Mouse (Mus musculus) liver, postnatal 0 days (tissue): ENCODE results near the gene Tmem52. TPM values are rescaled to one million over a fixed set of nuclear protein-coding genes. Genes with fewer than 3 reads are reported as not detected.

Experiments
- ATAC-seq: fragments of 200-750 bp; cut with Nextera tagmentation; 2 replicates; pipeline ENCODE4 v1.8.0; 2017; ENCODE audit warnings: mild to moderate bottlenecking, moderate library complexity
- DNase-seq: peaks from one replicate; pipeline ENCODE4 v3.0.0-alpha.2; 2016
- H3K27ac ChIP-seq: fragments of 300-500 bp; sonication (generic); 2 replicates; pipeline ENCODE4 v1.5.1; 2014; ENCODE audit warnings: antibody characterized with exemption, moderate library complexity, mild to moderate bottlenecking, low read depth
- H3K27me3 ChIP-seq: fragments of 300-500 bp; sonication (generic); 2 replicates; pipeline ENCODE4 v1.6.1; 2014; ENCODE audit warnings: low read length, control low read depth, mixed read lengths; ENCODE audit not compliant: insufficient read depth
- H3K36me3 ChIP-seq: fragments of 300-500 bp; sonication (generic); replicated peaks from 2 replicates; pipeline ENCODE4 v1.6.1; 2014; ENCODE audit warnings: mild to moderate bottlenecking, control low read depth, low read length, moderate library complexity, mixed read lengths; ENCODE audit not compliant: insufficient read depth
- H3K4me1 ChIP-seq: fragments of 300-500 bp; sonication (generic); 2 replicates; pipeline ENCODE4 v1.6.1; 2014; ENCODE audit warnings: antibody characterized with exemption, mild to moderate bottlenecking, control low read depth; ENCODE audit not compliant: insufficient read depth
- H3K4me2 ChIP-seq: fragments of 300-500 bp; sonication (generic); 2 replicates; pipeline ENCODE4 v1.6.1; 2014; ENCODE audit warnings: low read depth, mild to moderate bottlenecking, low read length, moderate library complexity, mixed read lengths
- H3K4me3 ChIP-seq: fragments of 300-500 bp; sonication (generic); 2 replicates; pipeline ENCODE4 v1.5.1; 2014; ENCODE audit warnings: low read depth, low read length
- H3K9ac ChIP-seq: fragments of 300-500 bp; sonication (generic); replicated peaks from 2 replicates; pipeline ENCODE4 v1.6.1; 2014; ENCODE audit warnings: mild to moderate bottlenecking, moderate library complexity
- H3K9me3 ChIP-seq: fragments of 300-500 bp; sonication (generic); 2 replicates; pipeline ENCODE4 v1.6.1; 2016; ENCODE audit warnings: mild to moderate bottlenecking, control low read depth, low read length, mixed read lengths
- CTCF ChIP-seq: sonication (generic); IDR thresholded peaks from 2 replicates; pipeline ENCODE4 v1.5.1; 2016; ENCODE audit warnings: antibody characterized with exemption, low read depth
- EP300 ChIP-seq: IDR thresholded peaks from 2 replicates; pipeline ENCODE4 v1.6.1; 2016; ENCODE audit warnings: antibody characterized with exemption, low read depth, mild to moderate bottlenecking
- WGBS: fragments of 180-500 bp; shearing (Covaris S2); extraction: QIAGEN DNeasy Blood & Tissue Kit; methylation state at CpG from one replicate; pipeline ENCODE4 v1.1.7; 2014; ENCODE audit not compliant: insufficient replicate concordance; 5-methylcytosine and 5-hydroxymethylcytosine counted together
- polyA plus RNA-seq: library from polyadenylated mRNA; unstranded; fragments of >200 nt; fragmentation: Nextera tagmentation; extraction: Ambion mirVana; gene quantifications from 2 replicates; pipeline ENCODE4 v1.2.1, GENCODE M21; 2015

Gene Tmem52
- polyA plus RNA-seq, 1 experiment from 2014 or later: 0.15 TPM

- Histone ChIP-seq H3K4me2 (peak overlapping the region; percentile 95), H3K27me3 (no peaks in the 10 kb centered on the region), H3K4me3 (peak overlapping the region; percentile 96), H3K4me1 (peaks cover 47% of the 10 kb centered on the region), H3K27ac (peak overlapping the region; percentile 88), H3K9ac (peak overlapping the region; percentile 97), H3K36me3 (no peaks in the 10 kb centered on the region), H3K9me3 (no peaks in the 10 kb centered on the region)
- WGBS: under 1% methylated on average over 43 of the region's 51 CpGs
- TF ChIP-seq CTCF (no peak), EP300 (no peak)
- DNase-seq (peak; percentile 66), ATAC-seq (peak; percentile 8; the same call in 1 of the 2 replicates)
Observed at GRCm38 (mm10) chr4:155492131-155492633, 23.3 kb downstream of the Tmem52 start.

- DNase-seq: no peak
- H3K9me3 ChIP-seq: no peaks in the 10 kb centered on the region
- ATAC-seq: no peak
- no peak overlapping the region for H3K4me2 ChIP-seq
- peaks cover 21% of the 10 kb centered on the region for H3K4me1 ChIP-seq
- H3K9ac ChIP-seq: no peak overlapping the region
- H3K4me3 ChIP-seq: no peak overlapping the region
- 50% methylated on average over 4 of the region's 4 CpGs for WGBS
- no peaks in the 10 kb centered on the region for H3K27me3 ChIP-seq
- no peak overlapping the region for H3K27ac ChIP-seq
- TF ChIP-seq CTCF (no peak), EP300 (no peak)
- H3K36me3 ChIP-seq: no peaks in the 10 kb centered on the region
Observed at GRCm38 (mm10) chr4:155494891-155495290, 26.0 kb downstream of the Tmem52 start.

- DNase-seq (no peak), ATAC-seq (no peak)
- Histone ChIP-seq H3K4me1 (peaks cover 9% of the 10 kb centered on the region; the same call in 1 of the 2 replicates), H3K27ac (no peak overlapping the region), H3K9ac (no peak overlapping the region), H3K36me3 (no peaks in the 10 kb centered on the region), H3K4me3 (no peak overlapping the region), H3K9me3 (no peaks in the 10 kb centered on the region), H3K27me3 (no peaks in the 10 kb centered on the region), H3K4me2 (no peak overlapping the region)
- 68% methylated on average over 3 of the region's 3 CpGs for WGBS
- no peak for TF ChIP-seq EP300
- TF ChIP-seq CTCF: no peak
Observed at GRCm38 (mm10) chr4:155497963-155498362, 29.0 kb downstream of the Tmem52 start.

GRCm38 (mm10) chr4:155501126-155501525, 32.2 kb downstream of the Tmem52 start:
- H3K4me1 ChIP-seq: peaks cover 19% of the 10 kb centered on the region
- H3K9ac ChIP-seq: no peak overlapping the region
- 70% methylated on average over 2 of the region's 2 CpGs for WGBS
- DNase-seq (no peak), ATAC-seq (no peak)
- no peak overlapping the region for H3K4me3 ChIP-seq
- H3K27me3 ChIP-seq: no peaks in the 10 kb centered on the region
- H3K27ac ChIP-seq: no peak overlapping the region
- no peak overlapping the region for H3K4me2 ChIP-seq
- TF ChIP-seq EP300: no peak
- H3K9me3 ChIP-seq: no peaks in the 10 kb centered on the region
- no peaks in the 10 kb centered on the region for H3K36me3 ChIP-seq

GRCm38 (mm10) chr4:155505067-155505466, 36.2 kb downstream of the Tmem52 start:
- no peaks in the 10 kb centered on the region for H3K27me3 ChIP-seq
- no peak for TF ChIP-seq CTCF
- TF ChIP-seq EP300: no peak
- H3K9ac ChIP-seq: no peak overlapping the region
- H3K4me1 ChIP-seq: peaks cover 24% of the 10 kb centered on the region
- H3K4me3 ChIP-seq: no peak overlapping the region
- DNase-seq (no peak), ATAC-seq (no peak)
- 29% methylated on average over 8 of the region's 8 CpGs for WGBS
- H3K27ac ChIP-seq: peak overlapping the region; percentile 6; the same call in 1 of the 2 replicates
- no peaks in the 10 kb centered on the region for H3K36me3 ChIP-seq
- H3K9me3 ChIP-seq: no peaks in the 10 kb centered on the region
- H3K4me2 ChIP-seq: no peak overlapping the region

GRCm38 (mm10) chr4:155505671-155506295, 36.9 kb downstream of the Tmem52 start:
- H3K4me1 ChIP-seq: peaks cover 27% of the 10 kb centered on the region

More at GRCm38 (mm10) chr4:155505671-155506295, 36.9 kb downstream of the Tmem52 start:
- no peaks in the 10 kb centered on the region for H3K9me3 ChIP-seq
- H3K4me2 ChIP-seq: no peak overlapping the region
- WGBS: 76% methylated on average over 5 of the region's 5 CpGs
- no peaks in the 10 kb centered on the region for H3K36me3 ChIP-seq
- H3K27ac ChIP-seq: no peak overlapping the region
- no peak for DNase-seq
- no peak overlapping the region for H3K4me3 ChIP-seq
- no peak overlapping the region for H3K9ac ChIP-seq
- TF ChIP-seq CTCF (no peak), EP300 (no peak)
- H3K27me3 ChIP-seq: no peaks in the 10 kb centered on the region
- ATAC-seq: no peak
